Mouse (Mus musculus) C2C12 (cell line): ENCODE measurements at regions not wholly inside any gene's neighbourhood (a gene's known extent, or its start where the extent isn't known, plus 50 kb on each side); places are given as distances from the start of the nearest gene placed in this dataset.

Experiments used
- MAX ChIP-seq: IDR thresholded peaks from one replicate; pipeline ENCODE4 v1.6.1; 2011; ENCODE audit warnings: mild to moderate bottlenecking, control low read depth
- MYOG ChIP-seq: IDR thresholded peaks from one replicate; pipeline ENCODE4 v1.6.1; 2011; ENCODE audit not compliant: control insufficient read depth, insufficient read length; ENCODE audit errors: extremely low read depth

DNA sequence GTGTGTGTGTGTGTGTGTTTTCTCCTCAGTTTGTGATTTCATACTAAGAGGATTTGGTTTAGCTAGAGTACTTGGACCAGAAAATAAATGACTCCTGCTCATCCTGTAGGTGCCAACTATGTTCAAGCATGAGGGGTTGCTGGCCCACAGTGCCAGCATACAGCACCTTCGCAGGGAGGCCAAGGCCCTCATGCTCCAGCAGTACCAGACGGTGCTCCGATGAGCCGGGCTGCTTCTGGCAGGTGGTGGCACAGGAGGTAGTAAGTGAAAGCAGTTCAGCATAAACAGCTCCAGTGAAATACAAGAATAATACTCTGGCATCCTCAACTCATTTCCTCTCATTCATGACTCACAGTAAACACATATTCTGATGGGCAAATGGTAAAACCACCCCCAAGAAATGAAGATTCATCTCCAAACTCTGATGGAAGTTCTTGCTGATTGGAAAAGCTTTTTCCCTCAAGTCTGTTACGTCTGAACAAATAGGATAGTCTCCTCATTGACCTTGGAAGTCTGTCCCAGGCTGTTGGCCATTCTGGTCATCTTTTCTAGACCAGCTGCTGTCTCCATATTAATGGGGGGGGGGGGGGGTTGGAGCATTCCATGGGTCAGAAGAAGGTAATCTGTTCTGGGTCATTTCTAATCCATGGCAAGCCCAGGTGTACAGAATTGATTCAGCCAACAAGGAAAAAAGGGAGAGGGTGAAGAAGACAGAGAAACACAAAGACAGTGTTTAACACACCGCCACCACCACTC lies 735.3 kb downstream of the Cypt12 start:
- TF ChIP-seq MYOG (no peak), MAX (no peak)
